11 mouse cellular contexts compared by ENCODE assay signal in the genomic region with DNA sequence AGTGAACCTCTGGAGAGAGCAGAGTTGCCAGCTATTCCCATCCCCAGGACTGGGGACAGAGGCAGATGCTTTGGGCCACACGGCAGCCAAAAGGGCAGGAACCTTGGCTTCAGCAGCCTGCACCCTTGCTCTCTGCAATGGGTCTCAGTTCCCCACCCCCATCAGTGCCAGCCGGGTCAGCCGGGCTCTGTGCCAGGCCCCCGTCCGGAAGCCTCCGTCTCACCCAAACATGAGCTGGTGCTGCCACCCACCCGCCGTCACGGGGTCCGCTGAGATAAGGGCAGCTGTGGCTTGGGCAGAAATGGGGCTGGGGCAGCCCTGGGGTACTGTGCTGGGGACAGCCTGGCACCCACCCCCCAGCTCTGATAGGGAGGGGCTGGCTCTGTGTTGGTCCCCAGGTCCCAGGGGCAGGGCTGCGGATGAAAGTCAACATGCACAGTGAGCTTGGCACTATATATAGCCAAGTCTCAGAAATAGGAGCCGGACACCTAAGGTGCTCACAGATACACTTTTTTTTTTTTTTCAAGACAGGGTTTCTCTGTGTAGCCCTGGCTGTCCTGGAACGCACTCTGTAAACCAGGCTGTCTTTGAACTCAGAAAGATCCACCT. TPM values are rescaled to one million over a fixed set of nuclear protein-coding genes. Genes with fewer than 3 reads are reported as not detected.
DNase-seq lines count a peak whose midpoint lies in the region; ATAC-seq and TF ChIP-seq lines count a peak whose summit lies in the region.
"Had no signal": no experiment of that assay in that cellular context is flagged by ENCODE, and none has a peak within 500 bp of the region (broad histone marks: within the 10 kb centered on the region; RNA-seq: fewer than 3 reads in every experiment).

No protein-coding gene starts in this region.

- ATAC-seq in forebrain, embryonic 15.5 days (replicated peaks) = peak; percentile 18; the same call in 1 of the 2 replicates
- no peak for ATAC-seq in liver, embryonic 11.5 days (replicated peaks; ENCODE audit: low FRiP score)
- no peak for ATAC-seq in kidney, embryonic 14.5 days (ENCODE audit: low FRiP score, low TSS enrichment)

- H3K4me1 ChIP-seq in forebrain, embryonic 15.5 days = no peaks in the 10 kb centered on the region
- peaks cover 8% of the 10 kb centered on the region; the same call in 1 of the 2 replicates for H3K4me1 ChIP-seq in forebrain, embryonic 10.5 days
- H3K4me1 ChIP-seq in cortical plate, adult 2 months (ENCODE audit: control insufficient read depth, insufficient read depth, low read length) = peaks cover 2% of the 10 kb centered on the region; the same call in 1 of the 2 replicates
- H3K4me1 ChIP-seq in liver, embryonic 11.5 days (replicated peaks; ENCODE audit: control insufficient read depth, insufficient read depth, low read length) = no peaks in the 10 kb centered on the region
- 0 out of 2 replicates have a peak, but pooled peaks cover 4% of the 10 kb centered on the region for H3K4me1 ChIP-seq in kidney, embryonic 14.5 days (ENCODE audit: control insufficient read depth, insufficient read depth, low read length)
- H3K4me1 ChIP-seq: embryonic facial prominence, embryonic 13.5 days; liver, embryonic 13.5 days had no signal

- 81% methylated on average over 13 of the region's 13 CpGs for WGBS in forebrain, embryonic 15.5 days
- WGBS in forebrain, embryonic 10.5 days = 87% methylated on average over 13 of the region's 13 CpGs
- 77% methylated on average over 13 of the region's 13 CpGs for WGBS in liver, embryonic 11.5 days
- 87% methylated on average over 13 of the region's 13 CpGs for WGBS in kidney, embryonic 14.5 days

- no peak overlapping the region for H3K4me2 ChIP-seq in forebrain, embryonic 15.5 days (replicated peaks)
- H3K4me2 ChIP-seq in liver, embryonic 11.5 days = no peak overlapping the region
- no peak overlapping the region for H3K4me2 ChIP-seq in kidney, embryonic 14.5 days (replicated peaks; ENCODE audit: low read depth, low read length)
- H3K4me2 ChIP-seq: embryonic facial prominence, embryonic 13.5 days; liver, embryonic 13.5 days had no signal

- H3K27ac ChIP-seq in forebrain, embryonic 15.5 days (replicated peaks) = no peak overlapping the region
- no peak overlapping the region for H3K27ac ChIP-seq in forebrain, embryonic 10.5 days
- H3K27ac ChIP-seq in cortical plate, adult 2 months (ENCODE audit: insufficient read depth, low read length) = peak overlapping the region; percentile 47; the same call in 1 of the 2 replicates
- no peak overlapping the region for H3K27ac ChIP-seq in liver, embryonic 11.5 days (ENCODE audit: low read depth, low read length)
- no peak overlapping the region for H3K27ac ChIP-seq in kidney, embryonic 14.5 days (ENCODE audit: low read depth, low read length)
- H3K27ac ChIP-seq: embryonic facial prominence, embryonic 13.5 days; liver, embryonic 13.5 days had no signal

- peaks cover 16% of the 10 kb centered on the region; the same call in 1 of the 2 replicates for H3K36me3 ChIP-seq in forebrain, embryonic 15.5 days
- peaks cover 25% of the 10 kb centered on the region for H3K36me3 ChIP-seq in forebrain, embryonic 10.5 days (replicated peaks)
- H3K36me3 ChIP-seq in liver, embryonic 11.5 days (ENCODE audit: control insufficient read depth, insufficient read depth, low read length) = peaks cover 6% of the 10 kb centered on the region; the same call in 1 of the 2 replicates
- H3K36me3 ChIP-seq in kidney, embryonic 14.5 days (ENCODE audit: control insufficient read depth, insufficient read depth, low read length) = peaks cover 2% of the 10 kb centered on the region; the same call in 1 of the 2 replicates

- no peak for DNase-seq in forebrain, embryonic 10.5 days (ENCODE audit: extremely low spot score, low spot score)
- DNase-seq in layer of hippocampus, adult 8-10 months (ENCODE audit: low spot score in 2 of 2) = peak; percentile 55 to 78
- no peak for DNase-seq in layer of hippocampus, postnatal 14 days (ENCODE audit: low spot score in 2 of 2)
- DNase-seq in heart, postnatal 4 days = peak; percentile 68
- no peak for DNase-seq in liver, embryonic 11.5 days (ENCODE audit: low spot score)
- DNase-seq: liver, embryonic 13.5 days had no signal

- no peaks in the 10 kb centered on the region for H3K9me3 ChIP-seq in forebrain, embryonic 15.5 days
- H3K9me3 ChIP-seq in forebrain, embryonic 10.5 days = no peaks in the 10 kb centered on the region; the same call in 1 of the 2 replicates
- no peaks in the 10 kb centered on the region for H3K9me3 ChIP-seq in liver, embryonic 11.5 days (ENCODE audit: control insufficient read depth, low read length)
- H3K9me3 ChIP-seq in kidney, embryonic 14.5 days (ENCODE audit: control insufficient read depth, low read length) = 0 out of 2 replicates have a peak, but pooled peaks cover 2% of the 10 kb centered on the region

- no peak overlapping the region for H3K4me3 ChIP-seq in forebrain, embryonic 15.5 days
- no peak overlapping the region for H3K4me3 ChIP-seq in forebrain, embryonic 10.5 days
- H3K4me3 ChIP-seq in cortical plate, adult 2 months (ENCODE audit: insufficient read depth, low read length) = no peak overlapping the region
- no peak overlapping the region for H3K4me3 ChIP-seq in liver, embryonic 11.5 days (ENCODE audit: low read depth, low read length)
- H3K4me3 ChIP-seq in kidney, embryonic 14.5 days (ENCODE audit: low read length) = no peak overlapping the region
- H3K4me3 ChIP-seq: embryonic facial prominence, embryonic 13.5 days; liver, embryonic 13.5 days had no signal

- TF ChIP-seq CTCF in cortical plate, adult 2 months (IDR thresholded peaks at IDR 0.05; ENCODE audit: extremely low read depth, insufficient read depth, low read length) = no peak

- H3K9ac ChIP-seq in forebrain, embryonic 15.5 days (replicated peaks) = no peak overlapping the region
- H3K9ac ChIP-seq in liver, embryonic 11.5 days (ENCODE audit: low read depth, low read length) = no peak overlapping the region
- H3K9ac ChIP-seq in kidney, embryonic 14.5 days (ENCODE audit: low read depth, low read length) = no peak overlapping the region; the same call in 1 of the 2 replicates
- H3K9ac ChIP-seq: embryonic facial prominence, embryonic 13.5 days; liver, embryonic 13.5 days had no signal

- no peak for TF ChIP-seq POLR2A in cortical plate, adult 2 months (IDR thresholded peaks at IDR 0.05; ENCODE audit: extremely low read depth, insufficient read depth, low read length)

- H3K27me3 ChIP-seq in forebrain, embryonic 15.5 days = no peaks in the 10 kb centered on the region
- H3K27me3 ChIP-seq in forebrain, embryonic 10.5 days (ENCODE audit: poor library complexity, severe bottlenecking) = peaks cover 6% of the 10 kb centered on the region
- no peaks in the 10 kb centered on the region for H3K27me3 ChIP-seq in liver, embryonic 11.5 days (replicated peaks; ENCODE audit: control insufficient read depth, insufficient read depth, low read length)
- no peaks in the 10 kb centered on the region for H3K27me3 ChIP-seq in kidney, embryonic 14.5 days (ENCODE audit: control insufficient read depth, insufficient read depth, low read length)
- H3K27me3 ChIP-seq: embryonic facial prominence, embryonic 13.5 days had no signal

RNA-seq across cellular contexts. Expression of a gene that starts 13.0 kb away (rescaled TPM):
- polyA plus RNA-seq in forebrain, embryonic 15.5 days (2015; fragmentation: Nextera tagmentation; extraction: Ambion mirVana) = 0.64 and 0.69 TPM in 2 replicates
- polyA plus RNA-seq in forebrain, embryonic 10.5 days (2016; fragmentation: Nextera tagmentation; extraction: Ambion mirVana) = 0.06 TPM in 1 of 2 replicates, not detected in the other
- total RNA-seq in layer of hippocampus, adult 8-10 months (2022) = 100 to 1,000 TPM; 120 to 128 (median 121) TPM
- total RNA-seq in layer of hippocampus, postnatal 14 days (2021) = 10 to 100 TPM; 89.2 to 96.6 TPM
- 123 and 128 TPM in 2 replicates for polyA plus RNA-seq in cortical plate, adult 2 months (2012; rRNA removed)
- 1 to 10 TPM; 7.6 to 9.5 TPM for total RNA-seq in heart, postnatal 4 days (2021)
- polyA plus RNA-seq in liver, embryonic 11.5 days (2014; fragmentation: Nextera tagmentation; extraction: Ambion mirVana) = not detected in 2 replicates
- polyA plus RNA-seq in kidney, embryonic 14.5 days (2014; fragmentation: Nextera tagmentation; extraction: Ambion mirVana) = 0.11 and 0.14 TPM in 2 replicates
- polyA plus RNA-seq: liver, embryonic 13.5 days had no signal

RNA-seq across cellular contexts. Expression of a gene that starts 16.9 kb away (rescaled TPM):
- polyA plus RNA-seq in forebrain, embryonic 15.5 days (2015; fragmentation: Nextera tagmentation; extraction: Ambion mirVana) = 43.7 and 44.0 TPM in 2 replicates
- polyA plus RNA-seq in forebrain, embryonic 10.5 days (2016; fragmentation: Nextera tagmentation; extraction: Ambion mirVana) = 50.9 and 52.9 TPM in 2 replicates
- 10 to 100 TPM; 44.5 to 58.2 (median 51.3) TPM for total RNA-seq in layer of hippocampus, adult 8-10 months (2022)
- 10 to 100 TPM; 45.3 to 49.0 TPM for total RNA-seq in layer of hippocampus, postnatal 14 days (2021)
- 51.6 and 54.9 TPM in 2 replicates for polyA plus RNA-seq in cortical plate, adult 2 months (2012; rRNA removed)
- 10 to 100 TPM; 35.4 to 39.6 TPM for total RNA-seq in heart, postnatal 4 days (2021)
- 36.5 and 41.5 TPM in 2 replicates for polyA plus RNA-seq in liver, embryonic 11.5 days (2014; fragmentation: Nextera tagmentation; extraction: Ambion mirVana)
- polyA plus RNA-seq in kidney, embryonic 14.5 days (2014; fragmentation: Nextera tagmentation; extraction: Ambion mirVana) = 33.2 and 38.9 TPM in 2 replicates

RNA-seq across cellular contexts. Expression of a gene that starts 25.2 kb away (rescaled TPM):
- 689 and 728 TPM in 2 replicates for polyA plus RNA-seq in forebrain, embryonic 15.5 days (2015; fragmentation: Nextera tagmentation; extraction: Ambion mirVana)
- polyA plus RNA-seq in forebrain, embryonic 10.5 days (2016; fragmentation: Nextera tagmentation; extraction: Ambion mirVana) = 598 and 623 TPM in 2 replicates
- 100 to 1,000 TPM; 515 to 593 (median 535) TPM for total RNA-seq in layer of hippocampus, adult 8-10 months (2022)
- total RNA-seq in layer of hippocampus, postnatal 14 days (2021) = 100 to 1,000 TPM; 695 to 807 TPM
- 1,018 and 1,074 TPM in 2 replicates for polyA plus RNA-seq in cortical plate, adult 2 months (2012; rRNA removed)
- total RNA-seq in heart, postnatal 4 days (2021) = 100 to 1,000 TPM; 793 to 876 TPM
- 992 and 1,001 TPM in 2 replicates for polyA plus RNA-seq in liver, embryonic 11.5 days (2014; fragmentation: Nextera tagmentation; extraction: Ambion mirVana)
- 847 and 943 TPM in 2 replicates for polyA plus RNA-seq in kidney, embryonic 14.5 days (2014; fragmentation: Nextera tagmentation; extraction: Ambion mirVana)

RNA-seq across cellular contexts. Expression of a gene that starts 25.4 kb away (rescaled TPM):
- polyA plus RNA-seq in forebrain, embryonic 15.5 days (2015; fragmentation: Nextera tagmentation; extraction: Ambion mirVana) = 0.69 and 0.72 TPM in 2 replicates
- polyA plus RNA-seq in forebrain, embryonic 10.5 days (2016; fragmentation: Nextera tagmentation; extraction: Ambion mirVana) = 0.36 and 0.64 TPM in 2 replicates
- total RNA-seq in layer of hippocampus, adult 8-10 months (2022) = 1 to 10 TPM; 1.7 to 4.6 (median 2.4) TPM
- 1 to 10 TPM in 1 of 2 experiments, under 1 TPM in 1; 0.88 to 1.7 TPM for total RNA-seq in layer of hippocampus, postnatal 14 days (2021)
- polyA plus RNA-seq in cortical plate, adult 2 months (2012; rRNA removed) = 6.5 and 9.7 TPM in 2 replicates
- not detected for total RNA-seq in heart, postnatal 4 days (2021)
- polyA plus RNA-seq in liver, embryonic 11.5 days (2014; fragmentation: Nextera tagmentation; extraction: Ambion mirVana) = 0.23 TPM in 1 of 2 replicates, not detected in the other
- 0.11 and 0.61 TPM in 2 replicates for polyA plus RNA-seq in kidney, embryonic 14.5 days (2014; fragmentation: Nextera tagmentation; extraction: Ambion mirVana)
- total RNA-seq: CH12.LX had no signal
- polyA plus RNA-seq: liver, embryonic 13.5 days had no signal

RNA-seq across cellular contexts. Expression of a gene that starts 37.3 kb away (rescaled TPM):
- polyA plus RNA-seq in forebrain, embryonic 15.5 days (2015; fragmentation: Nextera tagmentation; extraction: Ambion mirVana) = 94.9 and 108 TPM in 2 replicates
- polyA plus RNA-seq in forebrain, embryonic 10.5 days (2016; fragmentation: Nextera tagmentation; extraction: Ambion mirVana) = 92.4 and 113 TPM in 2 replicates
- 10 to 100 TPM; 72.4 to 82.9 (median 75.8) TPM for total RNA-seq in layer of hippocampus, adult 8-10 months (2022)
- total RNA-seq in layer of hippocampus, postnatal 14 days (2021) = 10 to 100 TPM; 86.1 to 90.5 TPM
- 157 TPM in 2 replicates for polyA plus RNA-seq in cortical plate, adult 2 months (2012; rRNA removed)
- total RNA-seq in heart, postnatal 4 days (2021) = 10 to 100 TPM; 40.3 to 45.9 TPM
- 105 and 119 TPM in 2 replicates for polyA plus RNA-seq in liver, embryonic 11.5 days (2014; fragmentation: Nextera tagmentation; extraction: Ambion mirVana)
- 95.9 and 104 TPM in 2 replicates for polyA plus RNA-seq in kidney, embryonic 14.5 days (2014; fragmentation: Nextera tagmentation; extraction: Ambion mirVana)

Comparison
In these comparisons a context has a peak if more than half of its experiments do, and no peak if none do; other contexts are left out.
1. DNase-seq: peak in layer of hippocampus, adult 8-10 months (2 of 2) and heart, postnatal 4 days (single experiment); none in forebrain, embryonic 10.5 days (single experiment), layer of hippocampus, postnatal 14 days (0 of 2) and liver, embryonic 11.5 days (single experiment).
2. RNA of a gene that starts 13.0 kb away (polyA plus RNA-seq): 123 to 128 TPM in cortical plate, adult 2 months; 0.64 to 0.69 TPM in forebrain, embryonic 15.5 days, 0.11 to 0.14 TPM in kidney, embryonic 14.5 days, not detected in liver, embryonic 11.5 days and 0.06 TPM in forebrain, embryonic 10.5 days; every median in the first group is over 10 times any median in the second.